Mouse (Mus musculus) ES-Bruce4 (cell line): ENCODE data around the gene Gpr62.

Experiments used
- EP300 ChIP-seq: IDR thresholded peaks from 2 replicates; pipeline ENCODE4 v1.6.1; 2011; ENCODE audit warnings: low read depth, low read length; ENCODE audit not compliant: insufficient read depth
- POLR2A ChIP-seq: IDR thresholded peaks from one replicate; pipeline ENCODE4 v1.8.1; 2011; ENCODE audit warnings: low read length; ENCODE audit not compliant: insufficient read depth

DNA sequence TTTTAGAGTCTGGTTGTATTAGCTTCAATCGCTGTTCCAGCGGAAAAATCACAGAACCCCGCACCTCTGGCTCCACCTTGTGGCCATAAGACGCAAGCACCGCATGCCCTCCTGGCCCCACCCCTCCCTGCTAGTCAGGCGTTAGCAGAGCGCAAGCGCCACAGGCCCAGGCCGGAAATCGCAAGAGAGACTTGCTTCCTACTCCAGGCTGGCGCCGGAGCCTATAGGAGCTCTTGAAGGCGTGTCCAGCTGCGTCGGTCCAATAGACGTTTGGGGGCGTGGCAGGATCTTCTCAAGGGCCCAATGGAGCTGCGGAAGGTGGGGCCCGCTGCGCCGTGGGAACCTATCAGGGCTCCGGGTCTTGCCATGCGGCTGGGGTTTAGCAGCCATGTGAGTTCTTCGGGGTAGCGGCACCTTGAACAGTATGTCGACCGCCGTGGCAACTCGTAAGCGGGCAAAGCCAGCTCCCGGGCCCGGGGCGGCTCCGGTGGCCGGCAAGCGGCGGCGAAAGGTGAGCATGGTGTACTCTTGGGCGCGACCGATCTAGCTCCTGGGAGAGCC, 11.3 kb upstream of the Gpr62 start, which contains the start of gene Parp3:
- TF ChIP-seq POLR2A (no peak), EP300 (no peak)
